Mouse (Mus musculus) G1E-ER4 (cell line): ENCODE measurements around the gene Fgf22. TPM values are rescaled to one million over a fixed set of nuclear protein-coding genes. Genes with fewer than 3 reads are reported as not detected.

Experiments used
- GATA1 ChIP-seq: IDR thresholded peaks from one replicate; pipeline ENCODE4 v1.8.0; 2012; ENCODE audit warnings: low read length, inconsistent platforms
- polyA plus RNA-seq: library from polyadenylated mRNA; stranded (reverse); fragments of >175 nt; gene quantifications from 2 replicates; pipeline ENCODE4 v1.2.3, GENCODE M21; 2012

Fgf22 gene
- polyA plus RNA-seq, 1 experiment: not detected

DNA sequence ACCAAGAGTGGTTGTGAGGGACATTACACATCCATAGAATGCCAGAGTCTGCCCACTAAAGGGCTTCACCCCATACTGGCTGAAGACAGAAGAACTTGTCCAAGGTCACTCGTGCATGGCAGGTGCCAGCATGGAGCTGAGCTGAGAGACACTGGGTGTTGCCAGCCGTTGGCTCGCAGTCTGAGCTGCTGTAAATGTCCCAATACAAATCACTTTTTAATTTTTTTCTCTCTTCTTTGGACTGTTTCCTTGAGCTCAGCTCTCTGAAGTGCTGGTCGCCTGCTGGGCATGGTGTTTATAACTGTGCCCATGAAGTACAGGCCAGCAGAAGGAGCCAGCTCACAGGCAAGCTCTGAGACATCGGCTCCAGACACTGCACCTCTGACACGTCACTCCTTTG, 31.8 kb upstream of the Fgf22 start:
- TF ChIP-seq GATA1: no peak

DNA sequence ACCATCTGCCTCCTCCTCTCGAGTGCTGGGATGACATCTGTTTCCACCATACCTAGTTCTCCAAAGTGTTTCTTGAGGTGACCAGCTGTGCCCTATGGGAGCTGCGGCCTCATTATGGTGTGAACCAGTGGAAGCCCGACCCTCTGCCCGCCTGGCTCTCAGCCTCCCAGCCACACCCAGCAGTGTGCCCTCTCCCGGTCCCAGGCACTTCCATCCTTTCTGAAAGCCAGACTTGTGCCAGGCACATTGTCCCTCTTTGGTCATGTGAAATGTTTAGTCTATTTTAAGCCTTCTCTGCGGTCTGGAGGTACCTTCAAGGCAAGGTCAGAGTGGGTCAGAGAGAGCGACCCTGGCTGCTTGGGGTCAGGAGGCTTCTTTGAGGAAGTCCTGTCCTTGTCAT, 31.2 kb upstream of the Fgf22 start:
- TF ChIP-seq GATA1: no peak

DNA sequence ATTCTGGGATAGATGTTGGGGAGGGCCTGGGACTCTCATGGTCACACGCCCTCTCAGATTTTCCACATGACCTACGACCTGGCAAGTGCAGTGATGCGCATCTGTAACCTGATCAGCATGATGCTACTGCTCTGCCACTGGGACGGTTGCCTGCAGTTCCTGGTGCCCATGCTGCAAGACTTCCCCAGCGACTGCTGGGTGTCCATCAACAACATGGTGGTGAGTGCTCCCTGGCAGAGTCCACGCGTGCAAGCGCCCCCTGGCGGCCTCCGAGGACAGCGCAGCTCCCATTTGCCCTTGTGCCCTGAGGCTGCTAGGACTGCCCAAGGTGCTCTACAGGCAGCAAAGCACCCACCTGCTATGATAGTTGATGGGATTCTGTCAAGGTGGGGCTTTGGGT, 28.8 kb upstream of the Fgf22 start:
- no peak for TF ChIP-seq GATA1

DNA sequence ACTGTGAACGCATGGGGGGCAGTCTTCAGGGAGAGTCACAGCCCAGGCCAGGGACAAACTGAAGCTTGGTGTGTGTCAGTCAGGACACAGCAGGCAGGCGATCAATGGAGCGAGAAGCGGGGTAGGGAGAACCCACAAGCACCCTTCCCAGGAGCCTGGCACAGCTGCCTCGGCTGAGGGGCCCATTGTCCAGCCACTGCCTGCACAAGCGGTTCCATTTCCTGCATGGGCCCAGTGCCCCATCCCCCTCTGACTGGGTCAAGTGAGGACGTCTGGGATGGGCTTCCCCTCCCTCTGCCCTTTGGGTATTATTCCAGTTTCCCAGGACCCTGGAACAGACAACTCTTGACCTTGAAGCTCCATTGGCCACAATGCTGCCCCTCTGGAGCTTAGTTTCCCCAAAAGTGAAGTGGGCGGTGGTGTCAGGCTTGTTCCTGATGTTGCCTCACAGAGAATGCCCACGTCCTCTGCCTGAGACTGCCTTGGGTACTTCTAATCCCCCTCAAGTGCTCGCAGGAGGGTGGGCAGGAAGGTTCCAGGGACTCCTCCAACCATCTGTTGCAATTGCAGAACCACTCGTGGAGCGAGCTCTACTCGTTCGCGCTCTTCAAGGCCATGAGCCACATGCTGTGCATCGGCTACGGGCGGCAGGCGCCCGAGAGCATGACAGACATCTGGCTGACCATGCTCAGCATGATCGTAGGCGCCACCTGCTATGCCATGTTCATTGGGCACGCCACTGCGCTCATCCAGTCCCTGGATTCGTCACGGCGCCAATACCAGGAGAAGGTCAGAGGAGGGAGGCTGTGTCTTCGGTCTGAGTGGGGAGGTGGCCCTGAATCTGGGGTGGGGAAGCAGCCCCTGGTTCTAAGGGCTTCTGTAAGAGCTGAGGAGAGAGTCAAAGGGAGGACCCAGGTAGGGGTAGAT, 26.3 kb upstream of the Fgf22 start:
- no peak for TF ChIP-seq GATA1

DNA sequence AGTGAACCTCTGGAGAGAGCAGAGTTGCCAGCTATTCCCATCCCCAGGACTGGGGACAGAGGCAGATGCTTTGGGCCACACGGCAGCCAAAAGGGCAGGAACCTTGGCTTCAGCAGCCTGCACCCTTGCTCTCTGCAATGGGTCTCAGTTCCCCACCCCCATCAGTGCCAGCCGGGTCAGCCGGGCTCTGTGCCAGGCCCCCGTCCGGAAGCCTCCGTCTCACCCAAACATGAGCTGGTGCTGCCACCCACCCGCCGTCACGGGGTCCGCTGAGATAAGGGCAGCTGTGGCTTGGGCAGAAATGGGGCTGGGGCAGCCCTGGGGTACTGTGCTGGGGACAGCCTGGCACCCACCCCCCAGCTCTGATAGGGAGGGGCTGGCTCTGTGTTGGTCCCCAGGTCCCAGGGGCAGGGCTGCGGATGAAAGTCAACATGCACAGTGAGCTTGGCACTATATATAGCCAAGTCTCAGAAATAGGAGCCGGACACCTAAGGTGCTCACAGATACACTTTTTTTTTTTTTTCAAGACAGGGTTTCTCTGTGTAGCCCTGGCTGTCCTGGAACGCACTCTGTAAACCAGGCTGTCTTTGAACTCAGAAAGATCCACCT, 25.4 kb upstream of the Fgf22 start:
- no peak for TF ChIP-seq GATA1

DNA sequence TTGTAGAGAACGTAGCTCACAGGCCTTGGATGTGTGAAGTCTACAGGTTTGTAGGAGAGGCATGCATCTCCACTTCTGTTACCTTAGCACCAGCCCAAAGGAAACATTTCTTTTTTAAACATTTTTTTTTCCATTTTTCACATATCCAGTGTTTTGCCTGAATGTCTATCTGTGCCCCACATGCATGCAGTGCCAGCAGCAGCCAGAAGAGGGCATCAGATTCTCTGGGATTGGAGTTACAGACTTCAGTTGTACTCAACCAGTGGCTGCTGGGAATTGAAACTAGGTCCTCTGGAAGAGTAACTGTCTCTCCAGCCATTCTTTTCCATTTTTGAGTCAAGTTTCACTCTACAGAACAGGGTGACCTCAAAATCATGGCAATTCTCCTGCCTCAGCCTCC, 22.4 kb upstream of the Fgf22 start:
- no peak for TF ChIP-seq GATA1

DNA sequence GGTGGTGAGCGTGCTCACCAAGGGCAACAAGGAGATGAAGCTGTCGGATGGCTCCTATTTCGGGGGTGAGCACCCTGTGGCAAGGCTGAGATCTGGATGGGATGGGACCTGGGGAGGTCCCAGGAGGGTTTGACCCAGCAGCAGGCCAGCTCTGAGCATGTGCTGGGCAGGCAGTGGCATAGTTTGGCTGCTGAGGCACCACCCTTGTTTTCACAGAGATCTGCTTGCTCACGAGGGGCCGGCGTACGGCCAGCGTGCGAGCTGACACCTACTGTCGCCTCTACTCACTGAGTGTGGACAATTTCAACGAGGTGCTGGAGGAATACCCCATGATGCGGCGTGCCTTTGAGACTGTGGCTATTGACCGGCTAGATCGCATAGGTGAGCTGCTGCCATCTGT, 21.0 kb upstream of the Fgf22 start:
- no peak for TF ChIP-seq GATA1

DNA sequence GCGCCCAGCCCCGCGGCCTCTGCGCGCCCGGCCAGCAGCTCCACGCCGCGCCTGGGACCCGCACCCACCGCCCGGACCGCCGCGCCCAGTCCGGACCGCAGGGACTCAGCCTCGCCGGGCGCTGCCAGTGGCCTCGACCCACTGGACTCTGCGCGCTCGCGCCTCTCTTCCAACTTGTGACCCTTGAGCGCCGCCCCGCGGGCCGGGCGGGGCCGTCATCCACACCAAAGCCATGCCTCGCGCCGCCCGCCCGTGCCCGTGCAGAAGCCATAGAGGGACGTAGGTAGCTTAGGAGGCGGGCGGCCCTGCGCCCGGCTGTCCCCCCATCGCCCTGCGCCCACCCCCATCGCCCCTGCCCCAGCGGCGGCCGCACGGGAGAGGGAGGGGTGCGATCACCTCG, 19.5 kb upstream of the Fgf22 start:
- TF ChIP-seq GATA1: no peak

DNA sequence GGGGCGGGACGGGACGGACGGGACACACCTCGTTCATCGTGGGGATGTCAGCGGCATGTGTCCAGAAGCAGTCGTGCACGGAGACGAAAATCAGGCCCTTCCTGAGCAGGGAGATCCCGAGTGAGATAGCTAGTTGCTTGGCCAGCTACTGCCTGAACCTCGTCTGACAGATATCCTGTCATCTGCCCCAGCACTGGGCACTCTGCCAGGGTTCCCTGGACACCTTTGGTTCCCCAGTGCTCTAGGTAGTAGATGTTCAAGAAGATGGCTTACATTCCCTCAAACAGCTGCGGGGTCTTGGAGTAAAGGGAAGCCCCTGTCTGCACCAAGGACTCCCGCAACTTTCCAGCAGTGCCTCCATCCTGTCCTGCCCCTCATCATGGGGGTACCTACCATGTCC, 18.2 kb upstream of the Fgf22 start:
- TF ChIP-seq GATA1: no peak

DNA sequence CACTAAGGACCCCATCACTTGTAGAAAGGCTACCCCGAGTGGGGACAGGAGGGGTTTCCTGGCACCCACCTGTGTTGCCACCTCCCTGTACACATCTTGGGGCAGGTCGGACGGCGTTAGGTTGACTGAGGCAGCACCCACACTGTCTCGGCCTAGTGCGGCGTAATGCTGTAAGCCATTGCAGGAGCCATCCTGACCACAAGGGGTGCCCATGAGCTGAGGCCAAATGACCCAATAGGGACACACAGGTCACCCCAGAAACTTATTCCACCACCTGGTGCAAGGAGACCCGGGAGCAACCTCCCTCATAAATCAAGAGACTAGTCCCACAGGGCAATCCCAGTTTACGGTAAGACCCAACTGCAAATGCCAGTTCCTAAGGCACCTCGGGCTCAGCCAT, 16.6 kb upstream of the Fgf22 start:
- no peak for TF ChIP-seq GATA1

DNA sequence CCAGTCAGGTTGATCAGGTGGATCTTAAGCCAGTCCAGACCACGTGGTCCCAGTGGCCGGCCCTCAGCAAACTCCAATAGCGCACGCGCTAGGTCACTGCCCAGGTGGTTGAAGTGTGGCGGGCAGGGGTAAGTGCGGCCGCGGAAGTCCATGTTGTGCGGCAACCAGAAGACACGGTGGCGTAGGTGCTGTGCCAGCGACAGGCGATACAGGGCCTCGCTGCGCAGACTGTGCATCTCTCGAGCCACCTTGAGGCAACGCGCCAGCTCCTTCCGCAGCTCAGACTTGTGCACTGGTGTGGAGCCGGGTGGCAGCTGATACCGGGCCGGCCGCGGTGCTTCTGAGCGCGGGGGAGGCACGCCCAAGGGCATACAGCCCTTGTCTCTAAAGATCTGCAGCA, 15.6 kb upstream of the Fgf22 start:
- no peak for TF ChIP-seq GATA1

DNA sequence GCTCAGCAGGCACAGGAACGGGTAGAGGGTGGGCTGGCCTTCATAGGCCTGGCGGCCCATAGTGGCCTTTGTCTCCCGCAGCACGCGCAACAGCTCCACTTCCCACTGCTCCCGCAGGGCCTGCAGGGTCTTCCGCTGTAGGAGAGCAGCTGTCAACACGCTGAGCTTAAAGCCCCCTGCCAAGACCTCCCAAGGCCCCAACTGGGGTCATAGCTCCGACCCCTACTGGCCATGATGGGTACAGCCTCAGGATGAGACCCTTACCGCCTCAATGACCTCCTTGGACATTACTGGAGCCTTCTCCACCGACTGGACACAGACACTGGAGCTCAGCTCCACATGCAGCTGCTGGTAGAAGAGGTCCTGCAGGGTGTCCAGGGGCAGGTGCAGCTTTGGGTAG, 14.0 kb upstream of the Fgf22 start:
- TF ChIP-seq GATA1: no peak

DNA sequence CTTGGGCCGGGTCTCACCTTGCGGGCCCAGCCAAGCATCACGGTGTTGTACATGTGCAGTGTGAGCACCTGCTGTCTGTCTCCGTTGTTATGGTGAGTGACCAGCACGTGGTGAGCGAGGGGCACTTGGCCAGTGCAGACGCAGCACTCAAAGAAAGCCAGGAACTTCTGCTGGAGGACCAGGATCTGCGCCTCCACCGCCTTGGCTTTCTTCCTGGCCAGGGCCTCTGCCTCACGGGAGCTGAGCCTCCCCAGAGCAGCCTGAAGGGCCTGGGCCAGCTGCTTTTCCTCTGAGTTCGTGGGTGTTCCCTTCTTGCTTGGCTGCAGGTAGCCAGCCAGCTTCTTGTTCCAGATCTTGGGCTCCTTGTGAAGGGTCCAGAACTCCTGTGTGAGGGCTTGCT, 11.7 kb upstream of the Fgf22 start:
- no peak for TF ChIP-seq GATA1

DNA sequence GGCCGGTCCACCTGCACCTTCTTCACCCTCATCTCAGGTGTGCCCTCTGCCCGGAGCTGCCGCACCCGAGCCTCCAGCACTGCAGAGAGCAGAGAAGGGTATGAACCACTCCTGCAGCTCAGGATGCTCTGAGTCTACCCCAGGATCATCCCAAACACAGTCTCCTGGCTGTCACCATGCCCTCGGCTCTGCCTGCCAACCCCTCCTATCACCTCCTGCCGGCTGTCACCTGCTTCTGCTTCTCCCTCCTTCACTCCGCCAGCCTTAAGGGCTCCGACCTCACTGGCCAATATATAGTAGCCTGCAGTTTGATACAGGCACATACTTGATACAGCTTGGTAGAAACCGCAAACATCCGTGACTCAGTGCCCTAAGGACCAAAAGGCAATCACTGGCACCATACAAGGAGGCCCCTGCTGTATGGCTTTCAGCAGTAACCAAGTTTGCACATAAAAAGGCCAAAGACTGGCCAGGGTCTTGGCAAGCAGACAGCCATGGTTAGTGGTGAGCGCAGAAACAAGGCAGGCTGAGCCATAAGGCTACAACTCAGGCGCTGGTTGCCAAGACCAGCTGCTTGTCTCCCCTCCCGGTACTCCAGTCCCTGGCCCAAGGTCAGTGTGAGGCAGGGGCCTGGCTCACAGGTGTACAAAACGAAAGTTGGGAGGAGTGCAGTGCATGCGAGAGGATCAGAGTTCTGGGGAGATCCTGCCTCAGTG, 11.1 kb upstream of the Fgf22 start:
- no peak for TF ChIP-seq GATA1

DNA sequence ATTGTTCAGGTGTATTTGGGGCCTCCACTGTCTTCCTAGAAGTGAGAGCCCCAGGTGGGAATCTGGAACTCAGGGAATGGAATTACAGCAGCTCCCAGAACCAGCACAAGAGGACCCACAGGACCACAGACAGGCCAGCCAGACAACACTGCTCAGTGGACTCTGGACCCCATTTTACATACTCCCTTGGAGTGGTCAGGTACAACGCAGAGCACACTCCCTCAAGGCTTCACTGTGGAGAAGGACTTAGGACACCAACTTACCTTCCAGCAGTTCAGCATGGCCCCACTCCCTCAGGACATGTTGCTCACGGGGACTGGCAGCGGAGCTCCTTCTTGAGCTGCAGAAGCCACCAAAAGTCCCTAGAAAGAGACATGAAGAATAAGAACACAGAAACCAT, 9.5 kb upstream of the Fgf22 start:
- no peak for TF ChIP-seq GATA1

DNA sequence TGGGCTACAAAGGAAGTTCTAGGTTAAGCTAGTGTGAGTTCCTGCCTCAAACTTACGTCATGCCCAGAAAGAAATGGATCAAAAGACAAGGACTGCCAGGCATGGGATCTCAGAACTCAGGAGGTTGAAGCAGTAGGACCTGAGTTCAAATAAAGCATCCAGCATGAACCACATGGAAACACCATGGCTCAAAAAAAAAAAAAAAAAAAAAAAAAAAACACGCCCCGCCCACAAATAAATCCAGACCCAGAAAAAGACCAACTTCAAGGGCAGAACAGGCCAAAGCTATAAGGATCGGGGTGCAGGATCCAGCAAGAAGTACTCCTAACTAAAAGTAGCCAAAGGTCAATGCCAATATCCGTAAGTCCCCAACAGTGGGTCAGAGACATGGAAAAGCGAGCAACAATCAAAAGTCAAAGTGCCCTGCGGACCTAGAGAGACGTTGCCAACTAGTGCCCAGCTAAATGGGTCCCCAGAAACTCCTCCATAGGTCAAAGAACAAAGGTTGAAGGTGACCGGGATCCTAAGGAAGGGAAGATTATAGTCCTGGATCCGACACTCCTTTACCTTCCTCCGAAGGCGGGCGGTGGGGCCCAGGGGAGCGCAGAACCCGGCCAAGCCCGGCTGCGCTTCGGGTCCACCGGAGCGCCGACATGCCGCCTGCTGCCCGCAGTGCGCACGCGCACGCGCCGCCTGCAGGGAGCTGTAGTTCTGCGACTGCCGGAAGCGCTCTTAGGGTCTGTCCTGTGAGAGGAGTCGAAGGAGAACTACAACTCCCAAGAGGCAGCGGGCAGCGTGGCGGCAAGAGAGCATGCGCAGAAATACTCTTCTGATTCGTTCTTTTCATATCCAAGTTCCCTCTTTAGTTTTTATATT, 8.7 kb upstream of the Fgf22 start, which contains the start of gene Polrmt:
Polrmt (minus strand) TSS at position 684 of the 876 bp plus-strand sequence.
- TF ChIP-seq GATA1: no peak

DNA sequence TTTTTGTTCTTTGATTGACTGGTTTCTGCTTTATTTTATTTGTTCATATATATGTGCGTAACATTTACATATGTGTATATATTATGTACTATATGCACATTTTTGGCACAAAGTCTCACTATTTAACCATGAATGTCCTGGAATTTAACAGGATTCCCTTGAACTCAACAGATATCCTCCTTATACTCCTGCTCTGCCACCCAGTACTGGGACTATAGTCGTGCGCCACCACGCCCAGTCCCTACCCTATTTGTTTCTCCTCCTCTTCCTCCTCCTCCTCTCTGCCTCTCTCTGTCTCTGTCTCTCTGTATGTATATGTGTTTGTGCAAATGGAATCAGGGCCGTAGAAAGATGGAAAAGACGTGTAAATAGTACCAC, 8.1 kb upstream of the Fgf22 start:
- no peak for TF ChIP-seq GATA1
